Mouse (Mus musculus) cerebellum, adult 18-20 months (tissue): ENCODE results near the gene Alpl.

Experiments used
- DNase-seq, 2 experiments: peaks; one replicate each; pipeline ENCODE4 v3.0.0; 2021

Alpl gene

GRCm38 (mm10) chr4:137795611-137796557, at the start of gene Alpl:
TSS of gene Alpl (minus strand) at chr4:137796384.
- peak; percentile 58 to 78 for DNase-seq

GRCm38 (mm10) chr4:137844656-137845055, 48.5 kb upstream of the Alpl start:
- DNase-seq: peak; percentile 85 to 89

DNA sequence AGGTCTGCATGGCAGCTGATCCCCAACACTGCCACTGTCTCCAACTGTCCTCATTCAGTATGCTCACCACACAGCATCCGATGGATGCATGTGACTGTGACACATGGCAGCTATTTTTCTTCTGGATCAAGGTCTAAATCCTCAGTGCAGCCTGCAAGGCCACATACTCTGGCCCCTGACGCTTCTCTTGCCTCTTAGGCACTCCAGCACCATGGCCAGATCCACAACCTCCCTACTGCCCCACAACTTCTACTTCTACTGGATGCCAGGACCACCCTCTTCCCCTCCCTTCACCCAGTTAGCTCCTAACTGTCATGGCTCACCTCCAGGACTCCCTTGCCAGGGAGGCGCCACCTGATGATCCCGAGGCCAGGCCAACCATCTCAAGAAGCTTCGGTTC, 43.3 kb upstream of the Alpl start:
- DNase-seq: no peak

GRCm38 (mm10) chr4:137838791-137839190, 42.6 kb upstream of the Alpl start:
- no peak for DNase-seq

- DNase-seq: peak; percentile 39
Observed at GRCm38 (mm10) chr4:137837792-137838191, 41.6 kb upstream of the Alpl start.

DNA sequence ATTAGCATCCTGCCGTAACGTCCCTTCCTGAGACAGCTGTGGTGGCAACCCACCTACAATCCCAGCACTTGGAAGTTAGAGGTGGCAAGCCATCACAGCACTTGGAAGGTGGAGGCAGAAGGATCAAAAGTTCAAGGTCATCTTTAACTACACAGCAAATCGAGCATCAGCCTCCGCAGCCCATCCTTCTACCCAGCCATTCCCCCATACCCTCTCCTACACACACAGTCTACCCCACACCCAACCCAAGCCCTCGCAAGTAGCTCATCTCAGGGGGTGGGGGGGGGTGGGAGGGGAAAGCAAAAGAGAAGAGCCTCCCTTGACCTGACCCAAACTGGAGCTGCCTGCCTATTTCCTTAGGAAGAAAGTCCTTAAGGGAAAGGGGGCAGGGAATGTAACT, 40.6 kb upstream of the Alpl start:
- no peak for DNase-seq

DNA sequence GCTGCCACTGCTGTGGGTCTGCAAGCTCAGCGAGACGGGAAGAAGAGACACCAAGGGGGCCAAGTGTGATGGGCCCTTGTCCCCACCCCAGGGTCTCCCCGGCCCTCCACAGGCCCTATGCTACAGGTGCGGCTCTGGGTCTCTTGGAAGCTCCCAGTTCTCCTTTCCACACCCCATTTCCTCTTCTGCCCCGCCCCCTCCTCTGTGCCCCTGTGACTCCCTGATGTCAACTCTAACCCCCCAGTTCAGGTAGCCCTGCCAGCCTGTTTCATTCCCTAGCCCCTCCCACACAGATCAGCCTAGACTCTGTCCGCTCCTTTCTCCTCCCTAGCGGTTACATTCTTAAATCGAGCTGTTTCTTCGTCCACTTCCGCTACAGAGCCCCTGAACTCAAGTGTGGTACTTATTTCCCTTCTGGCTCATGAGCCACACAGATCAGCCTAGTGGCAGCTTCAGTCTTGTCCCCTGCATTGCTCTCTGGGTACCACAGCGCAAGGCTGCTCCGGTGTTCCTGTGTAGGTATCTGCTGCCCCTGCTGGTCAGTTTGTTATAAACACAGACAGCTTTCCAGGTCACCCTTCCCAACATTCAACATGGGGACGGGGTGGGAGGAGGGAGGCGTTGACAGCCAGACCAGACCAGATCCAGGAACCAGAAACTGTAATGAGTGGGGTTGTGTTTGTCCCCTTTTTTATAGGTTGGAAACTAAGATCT, 39.6 kb upstream of the Alpl start:
- peak; percentile 90 to 93 for DNase-seq

DNA sequence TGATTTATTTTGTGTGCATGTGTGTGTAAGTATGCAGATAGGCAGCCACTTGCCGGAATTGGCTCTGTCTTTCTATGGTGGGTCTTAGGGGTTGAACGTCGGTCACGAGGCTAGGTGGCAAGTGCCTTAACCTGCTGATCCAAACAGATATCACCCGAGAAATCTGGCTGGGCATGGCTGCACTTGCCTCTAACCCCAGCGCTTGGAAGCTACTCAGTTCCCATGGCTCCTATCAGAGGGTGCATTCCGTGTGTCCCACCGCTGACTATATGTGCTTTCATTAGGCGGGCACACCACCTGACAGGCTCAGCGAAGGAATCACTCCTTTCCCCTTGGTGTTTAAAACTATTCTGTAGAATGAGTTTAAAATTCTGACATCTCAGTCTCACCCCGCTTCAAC, 35.4 kb upstream of the Alpl start:
- no peak for DNase-seq

- DNase-seq: no peak
Observed at GRCm38 (mm10) chr4:137830380-137830779, 34.2 kb upstream of the Alpl start.

DNA sequence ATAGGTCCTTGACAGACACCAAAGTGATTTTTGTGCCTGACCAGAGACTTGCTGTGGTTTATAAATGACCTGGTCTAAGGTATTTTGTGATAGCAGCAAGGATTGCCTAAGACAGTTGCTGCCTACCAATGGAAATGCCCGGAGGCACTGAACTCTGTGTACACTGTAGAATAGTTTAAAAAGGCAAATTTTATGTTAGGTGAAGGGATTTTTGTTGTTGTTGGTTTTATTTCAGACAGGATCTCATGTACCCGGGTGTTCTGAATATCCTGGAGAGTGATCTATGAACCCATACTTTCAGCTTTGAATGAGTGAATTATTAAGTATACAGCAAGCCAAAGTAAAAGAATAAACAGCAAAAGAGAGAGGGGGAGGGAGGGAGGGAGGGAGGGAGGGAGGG, 28.7 kb upstream of the Alpl start:
- DNase-seq: no peak

DNA sequence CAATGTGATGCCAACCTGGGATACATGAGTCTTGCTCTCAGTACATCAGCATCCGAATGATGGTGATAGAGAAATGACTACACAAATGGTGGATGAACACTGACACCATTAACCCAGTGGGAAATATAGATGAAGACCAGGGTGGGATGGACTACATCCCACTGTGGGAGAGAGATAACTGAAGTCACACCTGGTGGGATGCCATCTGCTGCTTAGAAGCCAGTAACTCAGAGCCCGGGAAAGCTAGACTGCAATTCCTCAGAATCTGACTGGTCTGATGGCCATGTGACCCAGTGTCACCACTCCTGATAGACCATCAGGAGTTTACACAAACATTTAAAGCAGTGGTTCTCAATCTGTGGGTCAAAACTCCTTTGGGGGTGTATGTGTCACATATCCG, 27.4 kb upstream of the Alpl start:
- no peak for DNase-seq

GRCm38 (mm10) chr4:137822537-137822936, 26.4 kb upstream of the Alpl start:
- DNase-seq: no peak

DNA sequence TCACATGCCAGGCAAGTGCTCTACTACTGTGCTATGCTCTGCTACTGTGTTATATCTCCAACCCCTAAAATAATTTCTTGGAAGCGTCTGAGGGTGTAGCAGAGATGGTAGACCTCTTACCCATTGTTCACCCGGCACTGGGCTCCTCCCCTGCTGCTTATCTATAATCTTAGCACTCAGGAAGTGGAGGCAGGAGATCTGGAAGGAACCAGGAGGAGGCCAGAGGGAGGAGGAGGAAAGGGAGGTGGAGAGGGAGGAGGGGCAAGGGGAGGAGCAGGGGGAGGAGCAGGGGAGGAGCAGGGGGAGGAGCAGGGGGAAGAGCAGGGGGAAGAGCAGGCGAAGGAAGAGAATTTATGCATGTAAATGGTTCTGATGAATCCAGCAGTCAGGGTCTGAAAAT, 24.5 kb upstream of the Alpl start:
- no peak for DNase-seq

DNA sequence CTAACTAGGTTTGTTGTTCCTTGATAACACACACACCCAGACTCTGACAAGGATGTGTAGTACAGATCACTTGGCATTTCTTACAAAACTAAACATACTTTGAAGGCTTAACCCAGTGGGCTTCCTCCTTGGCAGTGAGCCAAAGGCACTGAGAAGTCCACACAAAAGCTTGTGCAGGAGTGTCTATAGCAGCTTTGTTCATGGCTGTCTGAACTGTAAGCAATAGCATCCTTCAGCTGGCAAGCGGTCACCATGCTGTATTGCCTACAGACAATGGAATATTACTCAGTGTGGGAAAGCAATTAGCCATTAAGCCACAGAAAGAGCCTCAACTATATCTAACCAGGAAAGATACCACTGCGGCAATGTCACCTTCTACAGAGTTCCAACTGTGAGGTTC, 23.3 kb upstream of the Alpl start:
- no peak for DNase-seq

- no peak for DNase-seq
Observed at GRCm38 (mm10) chr4:137818341-137818740, 22.2 kb upstream of the Alpl start.

- DNase-seq: no peak
Observed at GRCm38 (mm10) chr4:137816216-137816615, 20.0 kb upstream of the Alpl start.

DNA sequence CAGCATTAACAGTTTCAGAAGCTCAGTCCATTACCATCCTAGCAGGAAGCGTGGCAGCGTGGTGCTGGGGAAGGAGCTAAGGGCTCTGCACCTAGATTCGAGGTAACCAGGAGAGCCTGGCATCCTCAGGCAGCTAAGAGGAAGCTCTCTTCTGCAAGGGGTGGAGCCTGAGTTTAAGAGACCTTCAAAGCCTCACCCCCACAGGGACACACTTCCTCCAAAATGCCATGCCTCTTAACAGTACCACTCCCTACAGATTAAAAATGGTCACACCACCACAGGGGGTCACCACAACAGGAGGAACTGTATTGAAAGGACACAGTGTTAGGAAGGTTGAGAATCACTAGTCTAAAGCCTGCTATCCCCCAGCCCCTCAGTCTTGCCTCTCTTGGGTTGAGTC, 19.3 kb upstream of the Alpl start:
- DNase-seq: no peak

DNA sequence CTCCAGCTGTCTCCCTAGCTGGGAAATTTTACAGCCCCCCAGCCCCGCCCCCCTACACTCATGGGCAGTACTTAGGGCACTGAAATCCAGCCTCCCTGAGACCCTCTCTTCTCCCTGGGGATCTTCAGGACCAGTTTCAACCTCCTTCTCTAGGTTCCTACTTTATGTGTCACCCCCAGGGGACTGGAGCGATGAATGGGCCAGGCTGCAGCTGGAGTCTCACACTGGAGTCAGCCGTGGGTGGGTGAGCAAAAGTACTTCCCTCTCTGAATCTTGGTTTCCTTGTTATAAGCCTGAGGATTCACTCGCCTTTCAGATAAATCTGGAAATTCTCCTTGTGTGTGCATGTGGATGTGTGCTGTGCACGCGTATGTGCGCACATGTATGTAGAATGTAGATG, 18.0 kb upstream of the Alpl start:
- DNase-seq: no peak

DNA sequence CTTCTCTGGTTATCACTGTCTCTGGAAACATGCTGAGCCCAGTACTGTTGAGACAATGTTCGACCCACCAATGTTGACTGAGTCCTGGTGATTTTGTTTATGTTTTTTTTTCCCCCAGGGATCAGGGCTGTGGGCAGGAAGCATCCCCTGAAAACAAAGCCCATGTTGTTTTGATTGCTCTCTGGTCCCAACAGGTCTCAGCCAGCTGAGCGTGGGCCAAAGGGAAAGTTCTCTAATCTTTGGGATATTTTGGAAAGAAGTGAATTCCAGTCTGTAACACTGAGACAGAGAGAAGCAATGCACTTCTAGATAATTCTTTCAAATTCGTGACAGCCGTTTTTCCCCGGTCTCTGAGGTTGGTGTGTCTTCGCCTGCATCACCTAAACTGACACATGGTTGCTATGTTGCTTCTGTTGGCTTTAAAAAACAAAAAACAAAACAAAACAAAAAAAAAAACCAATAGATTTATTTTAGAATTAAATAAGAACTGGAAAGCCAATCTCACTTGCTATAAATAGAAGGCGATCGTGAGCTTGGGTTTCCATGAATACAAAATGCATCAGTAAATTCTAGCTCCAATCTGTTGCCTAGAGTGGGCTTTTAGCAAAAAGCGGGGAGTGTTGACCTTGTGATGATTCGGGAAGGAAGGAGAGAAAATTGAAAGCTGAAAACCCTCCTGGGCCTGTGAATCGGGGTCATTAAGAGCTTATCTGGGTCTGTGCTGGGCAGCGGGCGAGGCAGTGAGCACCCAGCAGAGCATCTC, 16.9 kb upstream of the Alpl start:
- no peak for DNase-seq

DNA sequence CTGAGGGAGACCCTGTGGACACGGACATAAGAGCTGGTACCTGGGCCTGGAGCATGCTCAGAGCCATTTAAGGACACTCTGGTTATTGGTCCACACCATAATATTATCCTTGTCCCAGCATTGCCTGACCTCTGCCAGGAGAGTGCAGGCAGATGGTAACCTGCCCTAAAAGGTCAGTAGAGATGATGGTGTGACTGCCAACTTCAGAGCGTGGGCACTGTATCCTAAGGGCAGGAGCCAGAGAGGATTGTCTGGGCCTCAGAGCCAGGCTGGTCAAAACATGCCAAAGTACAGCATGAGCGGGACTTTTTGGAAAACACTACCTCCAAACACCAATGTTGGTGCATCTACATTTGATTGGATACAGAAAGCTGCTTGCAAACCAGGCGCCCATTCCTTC, 13.8 kb upstream of the Alpl start:
- DNase-seq: no peak

GRCm38 (mm10) chr4:137807301-137807851, 11.2 kb upstream of the Alpl start:
- peak; percentile 30 to 55 for DNase-seq

DNA sequence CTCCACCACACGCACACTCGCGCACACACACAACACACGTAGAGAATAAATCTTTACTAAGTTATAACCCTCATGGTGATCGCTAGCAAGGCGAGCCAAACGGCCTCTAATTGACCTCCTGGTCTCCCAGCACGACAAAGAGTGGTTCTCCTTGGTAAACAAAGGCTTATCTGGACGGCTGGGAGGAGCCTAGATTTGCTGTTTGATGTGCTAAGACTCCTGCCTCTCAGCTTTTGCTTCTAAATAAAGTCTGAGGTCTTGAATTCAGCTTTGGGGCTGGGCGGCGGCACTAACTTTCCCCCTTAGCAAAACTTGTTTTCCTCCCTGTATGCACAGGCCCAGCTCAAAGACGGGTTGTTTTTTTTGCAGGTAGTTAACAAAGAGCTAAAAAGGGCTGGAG, 5.0 kb upstream of the Alpl start:
- no peak for DNase-seq

DNA sequence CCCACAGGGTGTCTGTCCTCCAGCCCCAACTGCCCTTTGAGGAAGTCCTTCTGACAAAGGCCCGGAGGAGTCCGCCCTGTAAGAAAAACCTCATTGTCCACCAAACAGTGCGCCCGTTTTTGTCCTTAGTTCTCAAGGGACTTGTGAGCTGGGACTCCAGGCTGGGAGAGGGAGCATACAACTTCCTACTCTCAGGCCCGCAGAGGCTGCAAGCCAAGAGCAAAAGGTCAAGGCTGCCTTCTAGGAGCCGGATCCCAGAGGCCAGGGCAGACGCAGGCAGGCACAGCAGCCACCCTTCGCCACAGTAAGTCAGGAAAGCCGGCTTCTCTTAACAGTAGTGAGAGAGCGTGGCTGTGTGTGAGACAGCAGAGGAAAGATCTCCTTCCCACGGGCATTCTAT, 4.1 kb upstream of the Alpl start:
- no peak for DNase-seq
